Mouse (Mus musculus) forebrain, embryonic 11.5 days (tissue): ENCODE measurements around the gene Pla2g4f. TPM values are rescaled to one million over a fixed set of nuclear protein-coding genes. Genes with fewer than 3 reads are reported as not detected.

Experiments
- ATAC-seq: fragments of 200-750 bp; cut with Nextera tagmentation; replicated peaks from 2 replicates; pipeline ENCODE4 v1.8.0; 2017; ENCODE audit warnings: moderate TSS enrichment; ENCODE audit not compliant: low FRiP score
- DNase-seq: peaks from one replicate; pipeline ENCODE4 v3.0.0-alpha.2; 2017; ENCODE audit warnings: low spot score
- H3K27ac ChIP-seq: fragments of 300-500 bp; sonication (generic); 2 replicates; pipeline ENCODE4 v1.5.1; 2014; ENCODE audit warnings: low read depth, low read length
- H3K27me3 ChIP-seq: fragments of 300-500 bp; sonication (generic); 2 replicates; pipeline ENCODE4 v1.6.1; 2014; ENCODE audit warnings: mild to moderate bottlenecking, low read length, mixed read lengths; ENCODE audit not compliant: control insufficient read depth, insufficient read depth
- H3K36me3 ChIP-seq: fragments of 300-500 bp; sonication (generic); 2 replicates; pipeline ENCODE4 v1.6.1; 2014; ENCODE audit warnings: mild to moderate bottlenecking, low read length, moderate library complexity, mixed read lengths; ENCODE audit not compliant: control insufficient read depth, insufficient read depth
- H3K4me1 ChIP-seq: fragments of 300-500 bp; sonication (generic); replicated peaks from 2 replicates; pipeline ENCODE4 v1.6.1; 2014; ENCODE audit warnings: low read length, mixed read lengths; ENCODE audit not compliant: control insufficient read depth, insufficient read depth
- H3K4me2 ChIP-seq: fragments of 300-500 bp; sonication (generic); 2 replicates; pipeline ENCODE4 v1.6.1; 2014; ENCODE audit warnings: low read depth, mild to moderate bottlenecking, low read length, moderate library complexity, mixed read lengths; ENCODE audit not compliant: severe bottlenecking
- H3K4me3 ChIP-seq: fragments of 300-500 bp; sonication (generic); 2 replicates; pipeline ENCODE4 v1.5.1; 2014; ENCODE audit warnings: low read depth, low read length
- H3K9ac ChIP-seq: fragments of 300-500 bp; sonication (generic); 2 replicates; pipeline ENCODE4 v1.6.1; 2014; ENCODE audit warnings: low read length
- H3K9me3 ChIP-seq: fragments of 300-500 bp; sonication (generic); 2 replicates; pipeline ENCODE4 v1.6.1; 2016; ENCODE audit warnings: low read length, mixed read lengths; ENCODE audit not compliant: control insufficient read depth
- WGBS: fragments of 180-500 bp; shearing (Covaris S2); extraction: QIAGEN DNeasy Blood & Tissue Kit; methylation state at CpG from one replicate; pipeline ENCODE4 v1.1.7; 2014; 5-methylcytosine and 5-hydroxymethylcytosine counted together
- polyA plus RNA-seq: library from polyadenylated mRNA; unstranded; fragments of >200 nt; fragmentation: Nextera tagmentation; extraction: Ambion mirVana; gene quantifications from 2 replicates; pipeline ENCODE4 v1.2.1, GENCODE M21; 2014

Pla2g4f gene
- polyA plus RNA-seq, 1 experiment from 2014 or later: not detected

- DNase-seq: no peak
- no peak overlapping the region for H3K27ac ChIP-seq
- no peak for ATAC-seq
- H3K4me1 ChIP-seq: no peaks in the 10 kb centered on the region
- H3K9me3 ChIP-seq: no peaks in the 10 kb centered on the region
- no peak overlapping the region for H3K4me2 ChIP-seq
- H3K27me3 ChIP-seq: no peaks in the 10 kb centered on the region
- H3K36me3 ChIP-seq: no peaks in the 10 kb centered on the region
- H3K4me3 ChIP-seq: no peak overlapping the region
- no peak overlapping the region for H3K9ac ChIP-seq
- WGBS: 71% methylated on average over 6 of the region's 6 CpGs
Observed at GRCm38 (mm10) chr2:120265523-120265922, 48.4 kb downstream of the Pla2g4f start.

GRCm38 (mm10) chr2:120264858-120265257 lies 49.1 kb downstream of the Pla2g4f start:
- Histone ChIP-seq H3K36me3 (no peaks in the 10 kb centered on the region), H3K27me3 (no peaks in the 10 kb centered on the region), H3K9me3 (no peaks in the 10 kb centered on the region), H3K9ac (no peak overlapping the region), H3K4me3 (no peak overlapping the region), H3K4me1 (no peaks in the 10 kb centered on the region), H3K4me2 (no peak overlapping the region), H3K27ac (no peak overlapping the region)
- 63% methylated on average over 10 of the region's 10 CpGs for WGBS
- DNase-seq (no peak), ATAC-seq (no peak)

- Histone ChIP-seq H3K4me3 (no peak overlapping the region), H3K27me3 (no peaks in the 10 kb centered on the region), H3K36me3 (no peaks in the 10 kb centered on the region), H3K9ac (no peak overlapping the region), H3K4me1 (no peaks in the 10 kb centered on the region), H3K9me3 (no peaks in the 10 kb centered on the region), H3K4me2 (no peak overlapping the region), H3K27ac (no peak overlapping the region)
- ATAC-seq: no peak
- no peak for DNase-seq
- WGBS: 52% methylated on average over 1 of the region's 1 CpGs
Observed at GRCm38 (mm10) chr2:120262876-120263275, 51.1 kb downstream of the Pla2g4f start.

DNA sequence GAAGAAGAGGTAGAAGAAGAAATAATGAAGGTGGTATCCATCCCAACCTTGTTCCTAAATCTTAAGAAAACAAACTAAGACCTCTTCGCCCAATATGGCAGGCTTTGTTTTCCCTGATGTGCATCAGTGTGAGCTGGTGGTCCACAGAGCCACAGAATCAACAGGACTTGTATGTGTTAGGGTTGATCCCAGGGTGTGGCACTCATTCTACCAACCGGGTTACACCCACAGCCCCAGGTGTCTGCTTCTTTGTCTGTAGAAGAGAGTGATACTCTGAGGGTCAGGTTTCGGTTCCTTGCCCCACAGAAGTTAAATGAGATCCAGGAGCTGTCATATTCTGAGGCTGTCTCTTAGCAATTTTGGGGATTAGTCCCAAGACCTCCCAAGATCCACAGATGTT lies 52.6 kb downstream of the Pla2g4f start:
- H3K27ac ChIP-seq: no peak overlapping the region
- H3K4me3 ChIP-seq: no peak overlapping the region
- no peak overlapping the region for H3K4me2 ChIP-seq
- H3K27me3 ChIP-seq: no peaks in the 10 kb centered on the region
- no peaks in the 10 kb centered on the region for H3K9me3 ChIP-seq
- DNase-seq (no peak), ATAC-seq (no peak)
- no peaks in the 10 kb centered on the region for H3K4me1 ChIP-seq
- 81% methylated on average over 3 of the region's 3 CpGs for WGBS
- H3K36me3 ChIP-seq: no peaks in the 10 kb centered on the region
- H3K9ac ChIP-seq: no peak overlapping the region

DNA sequence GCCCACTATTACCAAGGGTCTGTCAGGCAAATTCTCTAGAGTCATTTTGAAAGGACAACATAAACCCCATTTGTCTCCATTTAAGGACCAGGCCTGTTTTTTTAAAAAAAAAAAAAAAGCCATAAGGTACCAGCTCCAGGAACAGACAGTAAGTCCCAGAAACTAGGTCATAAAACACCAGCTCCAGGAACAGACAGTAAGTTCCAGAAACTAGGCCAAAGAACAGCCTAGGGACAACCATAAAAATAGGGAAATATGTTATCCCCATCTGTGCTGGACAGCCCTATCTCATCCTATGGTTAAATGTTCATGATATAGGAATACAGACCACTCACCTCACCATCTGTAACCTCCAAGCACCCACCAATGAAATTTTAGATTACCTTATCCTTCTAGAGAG lies 57.7 kb downstream of the Pla2g4f start:
- Histone ChIP-seq H3K9me3 (no peaks in the 10 kb centered on the region), H3K36me3 (no peaks in the 10 kb centered on the region), H3K9ac (no peak overlapping the region), H3K4me1 (no peaks in the 10 kb centered on the region), H3K4me3 (no peak overlapping the region), H3K27ac (no peak overlapping the region), H3K27me3 (no peaks in the 10 kb centered on the region), H3K4me2 (no peak overlapping the region)
- no peak for DNase-seq
- no peak for ATAC-seq

DNA sequence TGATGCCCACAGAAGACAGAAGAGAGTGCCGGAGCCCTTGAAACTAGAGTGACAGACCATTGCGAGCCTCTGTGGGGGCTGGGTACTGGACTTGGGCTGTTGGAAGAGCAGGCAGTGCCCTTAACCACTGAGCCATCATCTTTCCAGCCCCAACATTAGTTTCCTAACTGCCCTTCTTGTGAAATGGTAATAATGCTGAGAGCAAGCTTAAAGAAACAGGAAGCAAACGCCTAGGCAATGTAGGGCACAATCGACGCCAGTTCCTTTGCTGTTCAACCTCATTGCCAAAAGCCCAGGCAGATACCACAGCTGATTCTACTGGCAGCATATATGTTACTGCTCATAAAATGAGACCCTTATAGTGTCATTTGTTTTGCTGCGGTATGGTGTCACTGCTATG lies 61.3 kb downstream of the Pla2g4f start:
- Histone ChIP-seq H3K4me2 (no peak overlapping the region), H3K9me3 (no peaks in the 10 kb centered on the region), H3K27me3 (no peaks in the 10 kb centered on the region), H3K36me3 (no peaks in the 10 kb centered on the region), H3K4me1 (no peaks in the 10 kb centered on the region), H3K9ac (no peak overlapping the region), H3K27ac (no peak overlapping the region), H3K4me3 (no peak overlapping the region)
- 92% methylated on average over 6 of the region's 6 CpGs for WGBS
- no peak for DNase-seq
- no peak for ATAC-seq

Other genes starting within 250 kb of the Pla2g4f start
- 13.1 and 13.9 TPM in 2 replicates for gene Ehd4, start 159.6 kb downstream of the Pla2g4f start, polyA plus RNA-seq
- 0.09 TPM in 1 of 2 replicates, not detected in the other for gene Pla2g4e, start 68.8 kb downstream of the Pla2g4f start, polyA plus RNA-seq
- 0.07 and 0.08 TPM in 2 replicates for gene Pla2g4d, start 25.0 kb downstream of the Pla2g4f start, polyA plus RNA-seq
- gene Vps39, start 39.0 kb upstream of the Pla2g4f start, polyA plus RNA-seq: 32.5 and 35.9 TPM in 2 replicates
- 6.7 and 8.0 TPM in 2 replicates for gene Ganc, start 89.7 kb upstream of the Pla2g4f start, polyA plus RNA-seq
- gene Tmem87a, start 89.9 kb upstream of the Pla2g4f start, polyA plus RNA-seq: 6.0 and 10.6 TPM in 2 replicates
- gene Capn3, start 141.9 kb upstream of the Pla2g4f start, polyA plus RNA-seq: 3.7 and 4.4 TPM in 2 replicates
- gene Zfp106, start 249.7 kb upstream of the Pla2g4f start, polyA plus RNA-seq: 73.9 and 75.5 TPM in 2 replicates